Mouse (Mus musculus) limb, embryonic 11.5 days (tissue): ENCODE data around the gene Cep152. TPM values are rescaled to one million over a fixed set of nuclear protein-coding genes. Genes with fewer than 3 reads are reported as not detected.
A peak's percentile ranks its signal among the peaks of the same experiment; 100 is the strongest.

Experiments used
- ATAC-seq: fragments of 200-750 bp; cut with Nextera tagmentation; 2 replicates; pipeline ENCODE4 v1.8.0; 2017; ENCODE audit warnings: low read depth; ENCODE audit not compliant: insufficient number of reproducible peaks, low FRiP score, low TSS enrichment
- DNase-seq: peaks from one replicate; pipeline ENCODE4 v3.0.0-alpha.2; 2015; ENCODE audit warnings: low spot score
- H3K27ac ChIP-seq: fragments of 300-500 bp; sonication (generic); replicated peaks from 2 replicates; pipeline ENCODE4 v1.5.1; 2014; ENCODE audit warnings: low read depth, mild to moderate bottlenecking, low read length
- H3K27me3 ChIP-seq: fragments of 300-500 bp; sonication (generic); 2 replicates; pipeline ENCODE4 v1.6.1; 2014; ENCODE audit warnings: mild to moderate bottlenecking, low read length, mixed read lengths; ENCODE audit not compliant: control insufficient read depth, insufficient read depth
- H3K36me3 ChIP-seq: fragments of 300-500 bp; sonication (generic); 2 replicates; pipeline ENCODE4 v1.6.1; 2014; ENCODE audit warnings: mild to moderate bottlenecking, low read length, moderate library complexity, mixed read lengths; ENCODE audit not compliant: control insufficient read depth, insufficient read depth
- H3K4me1 ChIP-seq: fragments of 300-500 bp; sonication (generic); 2 replicates; pipeline ENCODE4 v1.6.1; 2014; ENCODE audit warnings: low read length, mixed read lengths; ENCODE audit not compliant: control insufficient read depth, insufficient read depth
- H3K4me2 ChIP-seq: fragments of 300-500 bp; sonication (generic); 2 replicates; pipeline ENCODE4 v1.6.1; 2014; ENCODE audit warnings: low read depth, mild to moderate bottlenecking, moderate library complexity; ENCODE audit not compliant: severe bottlenecking
- H3K4me3 ChIP-seq: fragments of 300-500 bp; sonication (generic); 2 replicates; pipeline ENCODE4 v1.5.1; 2014; ENCODE audit warnings: low read depth, low read length
- H3K9ac ChIP-seq: fragments of 300-500 bp; sonication (generic); 2 replicates; pipeline ENCODE4 v1.6.1; 2014; ENCODE audit warnings: mild to moderate bottlenecking, low read length
- H3K9me3 ChIP-seq: fragments of 300-500 bp; sonication (generic); 2 replicates; pipeline ENCODE4 v1.6.1; 2016; ENCODE audit warnings: low read length; ENCODE audit not compliant: control insufficient read depth
- WGBS: fragments of 180-500 bp; shearing (Covaris S2); extraction: QIAGEN DNeasy Blood & Tissue Kit; methylation state at CpG from one replicate; pipeline ENCODE4 v1.1.7; 2014; 5-methylcytosine and 5-hydroxymethylcytosine counted together
- polyA plus RNA-seq: library from polyadenylated mRNA; unstranded; fragments of >200 nt; fragmentation: Nextera tagmentation; extraction: Ambion mirVana; gene quantifications from 2 replicates; pipeline ENCODE4 v1.2.1, GENCODE M21; 2014

The Cep152 gene
- polyA plus RNA-seq, 1 experiment from 2014 or later, result 9.1 TPM

GRCm38 (mm10) chr2:125562407-125562806, 62.5 kb downstream of the Cep152 start:
- H3K27ac ChIP-seq, result no peak overlapping the region
- no peak overlapping the region for H3K4me2 ChIP-seq
- no peak overlapping the region for H3K4me3 ChIP-seq
- ATAC-seq (no peak), DNase-seq (no peak)
- WGBS, result 94% methylated on average over 8 of the region's 8 CpGs
- H3K9me3 ChIP-seq, result no peaks in the 10 kb centered on the region
- H3K4me1 ChIP-seq, result no peaks in the 10 kb centered on the region; the same call in 1 of the 2 replicates
- H3K9ac ChIP-seq, result no peak overlapping the region
- peaks cover 6% of the 10 kb centered on the region for H3K36me3 ChIP-seq
- H3K27me3 ChIP-seq, result no peaks in the 10 kb centered on the region

- Histone ChIP-seq H3K4me3 (no peak overlapping the region), H3K27ac (no peak overlapping the region), H3K4me2 (no peak overlapping the region), H3K36me3 (peaks cover 6% of the 10 kb centered on the region), H3K9ac (no peak overlapping the region), H3K4me1 (no peaks in the 10 kb centered on the region; the same call in 1 of the 2 replicates), H3K9me3 (no peaks in the 10 kb centered on the region), H3K27me3 (no peaks in the 10 kb centered on the region)
- ATAC-seq (no peak), DNase-seq (no peak)
- whole genome bisulfite sequencing, result 93% methylated on average over 6 of the region's 6 CpGs
These were observed 64.9 kb downstream of the Cep152 start for GRCm38 (mm10) chr2:125560037-125560436.

- no peaks in the 10 kb centered on the region; the same call in 1 of the 2 replicates for H3K4me1 ChIP-seq
- ATAC-seq, result no peak
- no peaks in the 10 kb centered on the region for H3K9me3 ChIP-seq
- no peak overlapping the region for H3K9ac ChIP-seq
- H3K27me3 ChIP-seq, result no peaks in the 10 kb centered on the region
- no peak overlapping the region for H3K4me3 ChIP-seq
- peaks cover 4% of the 10 kb centered on the region for H3K36me3 ChIP-seq
- no peak for DNase-seq
- no peak overlapping the region for H3K27ac ChIP-seq
- no peak overlapping the region for H3K4me2 ChIP-seq
- WGBS, result 78% methylated on average over 19 of the region's 19 CpGs
These were observed 66.0 kb downstream of the Cep152 start for GRCm38 (mm10) chr2:125558634-125559589.

GRCm38 (mm10) chr2:125555830-125556229, 69.1 kb downstream of the Cep152 start:
- Histone ChIP-seq H3K4me3 (no peak overlapping the region), H3K9ac (no peak overlapping the region), H3K27ac (no peak overlapping the region), H3K9me3 (no peaks in the 10 kb centered on the region), H3K36me3 (no peaks in the 10 kb centered on the region), H3K4me2 (no peak overlapping the region), H3K4me1 (no peaks in the 10 kb centered on the region; the same call in 1 of the 2 replicates), H3K27me3 (no peaks in the 10 kb centered on the region)
- DNase-seq (no peak), ATAC-seq (no peak)
- 75% methylated on average over 6 of the region's 6 CpGs for WGBS

GRCm38 (mm10) chr2:125548806-125549578, 75.9 kb downstream of the Cep152 start:
- Histone ChIP-seq H3K4me1 (peaks cover 8% of the 10 kb centered on the region; the same call in 1 of the 2 replicates), H3K27ac (no peak overlapping the region), H3K4me2 (no peak overlapping the region), H3K36me3 (no peaks in the 10 kb centered on the region), H3K4me3 (no peak overlapping the region), H3K27me3 (no peaks in the 10 kb centered on the region), H3K9ac (no peak overlapping the region), H3K9me3 (no peaks in the 10 kb centered on the region)
- DNase-seq, result peak; percentile 44
- 22% methylated on average over 1 of the region's 1 CpGs for WGBS
- peak; percentile 82; the same call in 1 of the 2 replicates for ATAC-seq

- DNase-seq (no peak), ATAC-seq (no peak)
- H3K27me3 ChIP-seq, result no peaks in the 10 kb centered on the region
- WGBS, result 90% methylated on average over 3 of the region's 3 CpGs
- H3K4me1 ChIP-seq, result peaks cover 8% of the 10 kb centered on the region; the same call in 1 of the 2 replicates
- H3K9ac ChIP-seq, result no peak overlapping the region
- H3K4me3 ChIP-seq, result no peak overlapping the region
- H3K9me3 ChIP-seq, result no peaks in the 10 kb centered on the region
- no peak overlapping the region for H3K27ac ChIP-seq
- no peak overlapping the region for H3K4me2 ChIP-seq
- H3K36me3 ChIP-seq, result no peaks in the 10 kb centered on the region
These were observed 79.9 kb downstream of the Cep152 start for GRCm38 (mm10) chr2:125544986-125545385.

GRCm38 (mm10) chr2:125543646-125544045, 81.3 kb downstream of the Cep152 start:
- peaks cover 4% of the 10 kb centered on the region; the same call in 1 of the 2 replicates for H3K4me1 ChIP-seq
- no peak overlapping the region for H3K9ac ChIP-seq
- H3K9me3 ChIP-seq, result no peaks in the 10 kb centered on the region
- WGBS, result 70% methylated on average over 1 of the region's 1 CpGs
- no peak overlapping the region for H3K4me2 ChIP-seq
- DNase-seq (no peak), ATAC-seq (no peak)
- no peak overlapping the region for H3K4me3 ChIP-seq
- no peaks in the 10 kb centered on the region for H3K36me3 ChIP-seq
- H3K27ac ChIP-seq, result no peak overlapping the region
- H3K27me3 ChIP-seq, result no peaks in the 10 kb centered on the region

GRCm38 (mm10) chr2:125541451-125541850, 83.5 kb downstream of the Cep152 start:
- WGBS, result 85% methylated on average over 7 of the region's 7 CpGs
- DNase-seq (no peak), ATAC-seq (no peak)

More at GRCm38 (mm10) chr2:125541451-125541850, 83.5 kb downstream of the Cep152 start:
- Histone ChIP-seq H3K9me3 (no peaks in the 10 kb centered on the region), H3K9ac (no peak overlapping the region), H3K27ac (no peak overlapping the region), H3K4me1 (no peaks in the 10 kb centered on the region), H3K4me3 (no peak overlapping the region), H3K27me3 (no peaks in the 10 kb centered on the region), H3K4me2 (no peak overlapping the region), H3K36me3 (no peaks in the 10 kb centered on the region)
